Mouse (Mus musculus) common myeloid progenitor, adult 5-6 weeks (primary cell): ENCODE results near the gene Nnmt. TPM values are rescaled to one million over a fixed set of nuclear protein-coding genes. Genes with fewer than 3 reads are reported as not detected.

Experiments used
- ATAC-seq: replicated peaks from 2 replicates; pipeline ENCODE4 v1.8.0; 2016; ENCODE audit warnings: low read depth, mild to moderate bottlenecking, moderate TSS enrichment, inconsistent platforms; ENCODE audit not compliant: poor library complexity, severe bottlenecking
- total RNA-seq: library from RNA; stranded (forward); fragments of 200-1000, 187-1606 nt; gene quantifications from 2 replicates; pipeline ENCODE4 v1.2.3, GENCODE M21; 2017

The Nnmt gene
- total RNA-seq, 1 experiment from 2014 or later: not detected

GRCm38 (mm10) chr9:48637161-48637560 is 32.2 kb upstream of the Nnmt start:
- ATAC-seq: no peak

- ATAC-seq: peak; percentile 62; the same call in 1 of the 2 replicates
Measured at GRCm38 (mm10) chr9:48635576-48636350, 30.8 kb upstream of the Nnmt start.

- no peak for ATAC-seq
Measured at GRCm38 (mm10) chr9:48633147-48633546, 28.2 kb upstream of the Nnmt start.

GRCm38 (mm10) chr9:48619268-48619667 is 14.3 kb upstream of the Nnmt start:
- 0 out of 2 replicates have a peak, but pooled peaks have one; percentile 15 for ATAC-seq

GRCm38 (mm10) chr9:48618589-48618988 is 13.6 kb upstream of the Nnmt start:
- peak; percentile 76 for ATAC-seq

GRCm38 (mm10) chr9:48618111-48618510 is 13.2 kb upstream of the Nnmt start:
- ATAC-seq: no peak

- no peak for ATAC-seq
Measured at GRCm38 (mm10) chr9:48617511-48618010, 12.6 kb upstream of the Nnmt start.

- ATAC-seq: no peak
Measured at GRCm38 (mm10) chr9:48613221-48613620, 8.3 kb upstream of the Nnmt start.

- no peak for ATAC-seq
Measured at GRCm38 (mm10) chr9:48612542-48612941, 7.6 kb upstream of the Nnmt start.

GRCm38 (mm10) chr9:48611032-48611431 is 6.1 kb upstream of the Nnmt start:
- no peak for ATAC-seq

- no peak for ATAC-seq
Measured at GRCm38 (mm10) chr9:48609734-48610133, 4.8 kb upstream of the Nnmt start.

GRCm38 (mm10) chr9:48607417-48607816 is 2.5 kb upstream of the Nnmt start:
- no peak for ATAC-seq

- no peak for ATAC-seq
Measured at GRCm38 (mm10) chr9:48606171-48606570, 1.2 kb upstream of the Nnmt start.

- no peak for ATAC-seq
Measured at GRCm38 (mm10) chr9:48605697-48606096, 744 bp upstream of the Nnmt start.

GRCm38 (mm10) chr9:48604226-48604625 is 727 bp downstream of the Nnmt start:
- ATAC-seq: no peak

GRCm38 (mm10) chr9:48600881-48601280 is 4.1 kb downstream of the Nnmt start:
- no peak for ATAC-seq

GRCm38 (mm10) chr9:48600066-48600465 is 4.9 kb downstream of the Nnmt start:
- no peak for ATAC-seq

- no peak for ATAC-seq
Measured at GRCm38 (mm10) chr9:48597494-48597893, 7.5 kb downstream of the Nnmt start.

GRCm38 (mm10) chr9:48596924-48597323 is 8.0 kb downstream of the Nnmt start:
- ATAC-seq: no peak

GRCm38 (mm10) chr9:48593915-48594314 is 11.0 kb downstream of the Nnmt start:
- ATAC-seq: peak; percentile 96

GRCm38 (mm10) chr9:48590606-48591005 is 14.3 kb downstream of the Nnmt start:
- no peak for ATAC-seq

GRCm38 (mm10) chr9:48586332-48586731 is 18.6 kb downstream of the Nnmt start:
- peak; percentile 58 for ATAC-seq
